Mouse (Mus musculus) ES-Bruce4 (cell line): ENCODE results near the gene Olfr1371.

Experiments used
- CTCF ChIP-seq: IDR thresholded peaks from one replicate; pipeline ENCODE4 v1.8.1; 2011; ENCODE audit warnings: low read depth, low read length
- POLR2A ChIP-seq: IDR thresholded peaks from one replicate; pipeline ENCODE4 v1.8.1; 2011; ENCODE audit warnings: low read length; ENCODE audit not compliant: insufficient read depth

DNA sequence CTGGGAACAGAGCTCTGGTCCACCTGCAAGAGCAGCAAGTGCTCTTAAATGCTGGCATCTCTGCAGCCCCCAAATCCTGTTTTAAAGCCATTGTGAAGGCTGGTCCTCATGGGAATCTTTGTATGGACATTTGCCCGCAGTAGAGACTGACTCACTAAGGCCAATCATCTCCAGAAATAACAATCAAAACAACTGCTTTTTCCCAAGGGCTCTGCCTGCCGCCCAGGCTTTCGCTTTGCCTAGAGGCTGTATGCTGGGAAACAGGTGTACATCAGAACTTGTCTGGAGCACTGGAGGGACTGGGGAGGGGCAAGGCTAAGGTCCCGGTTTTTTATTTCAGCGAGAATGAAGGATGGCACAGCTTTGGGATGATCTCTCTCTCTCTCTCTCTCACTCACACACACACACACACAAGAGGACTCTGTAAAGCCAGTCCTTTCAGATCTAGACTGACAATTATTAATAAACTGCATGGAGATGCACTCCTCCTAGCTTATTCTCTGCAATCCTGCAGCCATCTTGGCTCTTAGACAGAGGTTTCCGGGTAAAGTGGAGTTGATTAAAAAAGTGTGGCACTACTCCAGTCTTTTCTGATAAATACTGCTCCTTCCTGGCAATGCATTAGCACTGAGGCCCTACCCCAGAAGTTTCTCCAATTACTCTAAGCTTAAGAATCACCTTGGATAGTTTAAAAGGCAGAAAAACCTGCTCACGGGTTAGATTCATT, 15.1 kb upstream of the Olfr1371 start:
- TF ChIP-seq CTCF (no peak), POLR2A (no peak)
